Comparison of ENCODE assay signal across 21 mouse cellular contexts in the genomic region with DNA sequence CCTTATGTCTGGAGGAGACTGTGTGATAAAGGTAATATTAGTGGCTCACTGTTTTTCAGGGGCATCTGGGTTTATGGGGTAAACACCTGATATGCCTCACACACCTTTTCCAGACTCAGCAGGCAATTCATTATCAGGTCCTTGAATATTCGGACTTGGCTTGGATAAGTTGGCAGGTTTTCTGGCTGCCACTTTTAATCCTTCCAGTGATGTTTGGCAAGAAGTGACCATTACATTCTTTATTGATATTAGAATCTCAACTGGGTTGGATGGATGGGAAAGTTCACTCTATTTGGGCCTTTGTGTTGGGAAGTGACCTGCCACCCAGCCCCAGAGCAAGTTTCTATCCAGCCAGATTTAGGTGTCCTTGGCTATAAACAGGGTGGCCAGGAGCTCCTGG. TPM values are rescaled to one million over a fixed set of nuclear protein-coding genes. Genes with fewer than 3 reads are reported as not detected.
DNase-seq lines count a peak whose midpoint lies in the region; ATAC-seq and TF ChIP-seq lines count a peak whose summit lies in the region.
"Had no signal": no experiment of that assay in that cellular context is flagged by ENCODE, and none has a peak within 500 bp of the region (broad histone marks: within the 10 kb centered on the region; RNA-seq: fewer than 3 reads in every experiment).

No protein-coding gene starts in this region.

- H3K27me3 ChIP-seq in heart, adult 2 months (ENCODE audit: control insufficient read depth, insufficient read depth, low read length) = no peaks in the 10 kb centered on the region
- H3K27me3 ChIP-seq in intestine, postnatal 0 days (replicated peaks; ENCODE audit: control insufficient read depth, insufficient read depth, low read length) = no peaks in the 10 kb centered on the region
- H3K27me3 ChIP-seq in intestine, embryonic 15.5 days (replicated peaks) = no peaks in the 10 kb centered on the region
- H3K27me3 ChIP-seq in liver, adult 2 months (ENCODE audit: control insufficient read depth, insufficient read depth, low read length) = no peaks in the 10 kb centered on the region
- no peaks in the 10 kb centered on the region for H3K27me3 ChIP-seq in liver, postnatal 0 days (ENCODE audit: insufficient read depth, low read length)
- H3K27me3 ChIP-seq: CH12.LX, Patski had no signal

- peak overlapping the region; percentile 8; the same call in 1 of the 2 replicates for H3K27ac ChIP-seq in heart, adult 2 months
- H3K27ac ChIP-seq in intestine, postnatal 0 days (ENCODE audit: low read depth, low read length) = peak overlapping the region; percentile 16; the same call in 1 of the 2 replicates
- no peak overlapping the region for H3K27ac ChIP-seq in intestine, embryonic 15.5 days
- no peak overlapping the region for H3K27ac ChIP-seq in liver, adult 2 months (replicated peaks; ENCODE audit: insufficient read depth, low read depth, low read length)
- no peak overlapping the region for H3K27ac ChIP-seq in liver, postnatal 0 days (ENCODE audit: low read depth)

- peaks cover 7% of the 10 kb centered on the region for H3K36me3 ChIP-seq in heart, adult 2 months (ENCODE audit: control insufficient read depth, insufficient read depth, low read length)
- peaks cover 8% of the 10 kb centered on the region; the same call in 1 of the 2 replicates for H3K36me3 ChIP-seq in intestine, postnatal 0 days (ENCODE audit: control insufficient read depth, insufficient read depth)
- peaks cover 10% of the 10 kb centered on the region for H3K36me3 ChIP-seq in intestine, embryonic 15.5 days
- H3K36me3 ChIP-seq in liver, adult 2 months (ENCODE audit: control insufficient read depth, insufficient read depth, low read length) = no peaks in the 10 kb centered on the region; the same call in 1 of the 2 replicates
- 0 out of 2 replicates have a peak, but pooled peaks cover 3% of the 10 kb centered on the region for H3K36me3 ChIP-seq in liver, postnatal 0 days (replicated peaks; ENCODE audit: insufficient read depth, low read length)

- TF ChIP-seq CTCF in heart, adult 2 months (IDR thresholded peaks at IDR 0.05) = no peak
- TF ChIP-seq CTCF in intestine, postnatal 0 days (IDR thresholded peaks at IDR 0.05; ENCODE audit: low read depth) = no peak
- TF ChIP-seq CTCF in liver, adult 2 months (IDR thresholded peaks at IDR 0.05; ENCODE audit: low read depth, low read length) = no peak
- no peak for TF ChIP-seq CTCF in liver, postnatal 0 days (IDR thresholded peaks at IDR 0.05; ENCODE audit: low read depth)

- H3K4me2 ChIP-seq in intestine, postnatal 0 days (replicated peaks; ENCODE audit: low read depth) = no peak overlapping the region
- H3K4me2 ChIP-seq in intestine, embryonic 15.5 days (replicated peaks) = no peak overlapping the region
- H3K4me2 ChIP-seq in liver, postnatal 0 days (ENCODE audit: low read depth, low read length) = no peak overlapping the region

- intact Hi-C loops in heart, adult 2 months (cut with DNase I) = loop anchor here (10.0 kb wide), 1 partner anchor 187 kb away; no protein-coding TSS in a partner anchor

- DNase-seq in heart, adult 2 months = no peak
- DNase-seq in heart, adult 11 months = no peak
- DNase-seq in heart, adult 8-10 months (ENCODE audit: low spot score) = peak; percentile 26
- no peak for DNase-seq in heart, adult 9 months (ENCODE audit: low spot score in 2 of 2)
- DNase-seq in liver, adult 2 months (ENCODE audit: extremely low read depth, low read depth, low spot score) = peak; percentile 70
- DNase-seq in liver, postnatal 0 days = no peak
- DNase-seq: adrenal gland, adult 2 months; adrenal gland, adult 8-10 months; adrenal gland, postnatal 10 days; adrenal gland, postnatal 14 days; adrenal gland, postnatal 25 days; adrenal gland, postnatal 36 days; B cell, adult 2 months; cerebellum, adult 11 months; cerebellum, adult 11-12 months had no signal

- no peak for TF ChIP-seq POLR2A in heart, adult 2 months (IDR thresholded peaks at IDR 0.05; ENCODE audit: insufficient read depth, low read depth, low read length)
- TF ChIP-seq POLR2A in liver, adult 2 months (IDR thresholded peaks at IDR 0.05; ENCODE audit: extremely low read depth, insufficient read depth, low read length) = no peak

- peaks cover 7% of the 10 kb centered on the region; the same call in 1 of the 2 replicates for H3K79me2 ChIP-seq in heart, adult 2 months (replicated peaks; ENCODE audit: control insufficient read depth, insufficient read depth, low read length)
- peaks cover 44% of the 10 kb centered on the region for H3K79me2 ChIP-seq in liver, adult 2 months (ENCODE audit: control insufficient read depth, insufficient read depth, low read length)

- H3K4me1 ChIP-seq in heart, adult 2 months (ENCODE audit: control insufficient read depth, insufficient read depth, low read length) = no peaks in the 10 kb centered on the region; the same call in 1 of the 2 replicates
- no peaks in the 10 kb centered on the region for H3K4me1 ChIP-seq in intestine, postnatal 0 days (replicated peaks; ENCODE audit: control insufficient read depth, insufficient read depth, low read length)
- no peaks in the 10 kb centered on the region for H3K4me1 ChIP-seq in intestine, embryonic 15.5 days (replicated peaks)
- H3K4me1 ChIP-seq in liver, adult 2 months (ENCODE audit: control insufficient read depth, insufficient read depth, low read length) = peaks cover 5% of the 10 kb centered on the region
- H3K4me1 ChIP-seq in liver, postnatal 0 days (ENCODE audit: insufficient read depth) = no peaks in the 10 kb centered on the region

- H3K4me3 ChIP-seq in heart, adult 2 months = no peak overlapping the region
- no peak overlapping the region for H3K4me3 ChIP-seq in intestine, postnatal 0 days (ENCODE audit: low read depth, low read length)
- H3K4me3 ChIP-seq in intestine, embryonic 15.5 days (replicated peaks) = no peak overlapping the region
- H3K4me3 ChIP-seq in liver, adult 2 months (ENCODE audit: insufficient read depth, low read depth, low read length) = no peak overlapping the region
- no peak overlapping the region for H3K4me3 ChIP-seq in liver, postnatal 0 days (ENCODE audit: low read depth, low read length)

- no peak for ATAC-seq in intestine, postnatal 0 days
- ATAC-seq in intestine, embryonic 15.5 days = no peak
- no peak for ATAC-seq in liver, postnatal 0 days
- ATAC-seq: activated CD4-positive, CD25-positive, alpha-beta regulatory T cell, adult 4 months; CD4-positive, CD25-positive, alpha-beta regulatory T cell, adult 4 months; Patski had no signal

- WGBS in heart, adult 2 months = 45% methylated on average over 1 of the region's 1 CpGs
- WGBS in intestine, postnatal 0 days = 61% methylated on average over 1 of the region's 1 CpGs
- WGBS in intestine, embryonic 15.5 days = 89% methylated on average over 1 of the region's 1 CpGs
- WGBS in liver, adult 2 months = 15% methylated on average over 1 of the region's 1 CpGs
- WGBS in liver, postnatal 0 days (ENCODE audit: insufficient replicate concordance) = 74% methylated on average over 1 of the region's 1 CpGs

- no peak for TF ChIP-seq EP300 in heart, adult 2 months (IDR thresholded peaks at IDR 0.05; ENCODE audit: insufficient read depth, low read depth, low read length)
- TF ChIP-seq EP300 in liver, postnatal 0 days (IDR thresholded peaks at IDR 0.05; ENCODE audit: low read depth) = no peak

- H3K9ac ChIP-seq in heart, adult 2 months (ENCODE audit: low read depth, low read length) = no peak overlapping the region
- no peak overlapping the region for H3K9ac ChIP-seq in intestine, postnatal 0 days (ENCODE audit: low read depth, low read length)
- no peak overlapping the region for H3K9ac ChIP-seq in intestine, embryonic 15.5 days
- H3K9ac ChIP-seq in liver, adult 2 months (ENCODE audit: low read depth, low read length) = no peak overlapping the region
- no peak overlapping the region for H3K9ac ChIP-seq in liver, postnatal 0 days (replicated peaks)

- peaks cover 21% of the 10 kb centered on the region for H3K9me3 ChIP-seq in intestine, postnatal 0 days (ENCODE audit: control insufficient read depth)
- peaks cover 8% of the 10 kb centered on the region; the same call in 1 of the 2 replicates for H3K9me3 ChIP-seq in intestine, embryonic 15.5 days
- H3K9me3 ChIP-seq in liver, postnatal 0 days (ENCODE audit: low read length) = peaks cover 26% of the 10 kb centered on the region

RNA-seq across cellular contexts. Expression of gene Trim24, which starts 7.6 kb away (rescaled TPM):
- 10 to 100 TPM; 29.2 to 35.4 TPM for total RNA-seq in heart, adult 2 months (2021)
- 13.0 and 19.9 TPM in 2 replicates for polyA plus RNA-seq in heart, adult 2 months (2012; rRNA removed)
- 10 to 100 TPM; 30.8 to 36.8 (median 34.0) TPM for total RNA-seq in heart, adult 8-10 months (2022)
- polyA plus RNA-seq in intestine, postnatal 0 days (2015; fragmentation: Nextera tagmentation; extraction: Ambion mirVana) = 5.3 and 6.1 TPM in 2 replicates
- 9.0 and 9.3 TPM in 2 replicates for polyA plus RNA-seq in intestine, embryonic 15.5 days (2015; fragmentation: Nextera tagmentation; extraction: Ambion mirVana)
- total RNA-seq in liver, adult 2 months (2014; rRNA removed) = 31.1 and 38.3 TPM in 2 replicates
- 15.2 and 17.5 TPM in 2 replicates for polyA plus RNA-seq in liver, adult 2 months (2012; rRNA removed)
- 2.7 TPM in 2 replicates for polyA plus RNA-seq in liver, postnatal 0 days (2015; fragmentation: Nextera tagmentation; extraction: Ambion mirVana)

Comparison
In these comparisons a context has a peak if more than half of its experiments do, and no peak if none do; other contexts are left out.
1. DNase-seq: peak in heart, adult 8-10 months (single experiment) and liver, adult 2 months (single experiment); none in heart, adult 2 months (0 of 2), heart, adult 11 months (single experiment), heart, adult 9 months (0 of 2) and liver, postnatal 0 days (single experiment).
2. H3K27ac ChIP-seq: peak in heart, adult 2 months (single experiment) and intestine, postnatal 0 days (single experiment); none in intestine, embryonic 15.5 days (single experiment), liver, adult 2 months (single experiment) and liver, postnatal 0 days (single experiment).